In genomic region chr17:48266610-48267304, GRCm38 (mm10) we compare ENCODE assay signal across 30 mouse cellular contexts. TPM values are rescaled to one million over a fixed set of nuclear protein-coding genes. Genes with fewer than 3 reads are reported as not detected.
DNase-seq lines count a peak whose midpoint lies in the region; ATAC-seq and TF ChIP-seq lines count a peak whose summit lies in the region.
"Had no signal": no experiment of that assay in that cellular context is flagged by ENCODE, and none has a peak within 500 bp of the region (broad histone marks: within the 10 kb centered on the region; RNA-seq: fewer than 3 reads in every experiment).

No protein-coding gene starts in this region.

- no peak overlapping the region for H3K9ac ChIP-seq in forebrain, embryonic 11.5 days (ENCODE audit: low read length)
- no peak overlapping the region for H3K9ac ChIP-seq in forebrain, embryonic 13.5 days
- H3K9ac ChIP-seq in liver, embryonic 13.5 days = no peak overlapping the region
- H3K9ac ChIP-seq in liver, postnatal 0 days (replicated peaks) = no peak overlapping the region
- H3K9ac ChIP-seq in intestine, embryonic 16.5 days (ENCODE audit: low read depth, low read length) = no peak overlapping the region
- H3K9ac ChIP-seq: heart, embryonic 12.5 days; hindbrain, embryonic 15.5 days; limb, embryonic 13.5 days; liver, embryonic 14.5 days; lung, embryonic 14.5 days; midbrain, embryonic 15.5 days; neural tube, embryonic 13.5 days had no signal

- 34% methylated on average over 2 of the region's 2 CpGs for WGBS in forebrain, embryonic 11.5 days
- 36% methylated on average over 2 of the region's 2 CpGs for WGBS in forebrain, embryonic 13.5 days
- 41% methylated on average over 2 of the region's 2 CpGs for WGBS in liver, embryonic 13.5 days (ENCODE audit: insufficient replicate concordance)
- WGBS in liver, postnatal 0 days (ENCODE audit: insufficient replicate concordance) = 55% methylated on average over 2 of the region's 2 CpGs
- WGBS in intestine, embryonic 16.5 days = 14% methylated on average over 2 of the region's 2 CpGs

- no peak for TF ChIP-seq CTCF in liver, postnatal 0 days (IDR thresholded peaks at IDR 0.05; ENCODE audit: low read depth)

- DNase-seq in forebrain, embryonic 11.5 days (ENCODE audit: low spot score) = no peak
- no peak for DNase-seq in liver, embryonic 13.5 days
- DNase-seq in liver, postnatal 0 days = no peak
- DNase-seq in right cerebral cortex, postnatal 4 days = no peak
- no peak for DNase-seq in B cell, adult 2 months
- DNase-seq: adrenal gland, postnatal 25 days; cerebellum, adult 11-12 months; cerebellum, adult 9-11 months; gastrocnemius, adult 2 months; heart, adult 2 months; heart, postnatal 4 days; kidney, postnatal 25 days; lung, embryonic 14.5 days; lung, postnatal 14 days; thymus, postnatal 4 days had no signal

- H3K4me2 ChIP-seq in forebrain, embryonic 11.5 days (ENCODE audit: low read depth, low read length, severe bottlenecking) = no peak overlapping the region
- no peak overlapping the region for H3K4me2 ChIP-seq in forebrain, embryonic 13.5 days
- no peak overlapping the region for H3K4me2 ChIP-seq in liver, embryonic 13.5 days
- H3K4me2 ChIP-seq in liver, postnatal 0 days (ENCODE audit: low read depth, low read length) = no peak overlapping the region
- H3K4me2 ChIP-seq in intestine, embryonic 16.5 days (ENCODE audit: low read depth, low read length) = no peak overlapping the region
- H3K4me2 ChIP-seq: heart, embryonic 12.5 days; hindbrain, embryonic 15.5 days; limb, embryonic 13.5 days; lung, embryonic 14.5 days; midbrain, embryonic 15.5 days; neural tube, embryonic 13.5 days had no signal

- H3K9me3 ChIP-seq in forebrain, embryonic 11.5 days (ENCODE audit: control insufficient read depth, low read length) = no peaks in the 10 kb centered on the region
- no peaks in the 10 kb centered on the region for H3K9me3 ChIP-seq in forebrain, embryonic 13.5 days (replicated peaks)
- no peaks in the 10 kb centered on the region for H3K9me3 ChIP-seq in liver, embryonic 13.5 days (replicated peaks)
- no peaks in the 10 kb centered on the region for H3K9me3 ChIP-seq in liver, postnatal 0 days (ENCODE audit: low read length)
- H3K9me3 ChIP-seq in intestine, embryonic 16.5 days (ENCODE audit: control insufficient read depth, low read length) = no peaks in the 10 kb centered on the region
- H3K9me3 ChIP-seq: heart, embryonic 12.5 days; hindbrain, embryonic 15.5 days; limb, embryonic 13.5 days; midbrain, embryonic 15.5 days; neural tube, embryonic 13.5 days had no signal

- 0 out of 2 replicates have a peak, but pooled peaks cover 3% of the 10 kb centered on the region for H3K4me1 ChIP-seq in forebrain, embryonic 11.5 days (replicated peaks; ENCODE audit: control insufficient read depth, insufficient read depth, low read length)
- peaks cover 17% of the 10 kb centered on the region for H3K4me1 ChIP-seq in forebrain, embryonic 13.5 days
- peaks cover 78% of the 10 kb centered on the region for H3K4me1 ChIP-seq in liver, embryonic 13.5 days (replicated peaks)
- H3K4me1 ChIP-seq in liver, postnatal 0 days (ENCODE audit: insufficient read depth) = peaks cover 22% of the 10 kb centered on the region; the same call in 1 of the 2 replicates
- H3K4me1 ChIP-seq in intestine, embryonic 16.5 days (ENCODE audit: control insufficient read depth, insufficient read depth, low read length) = peaks cover 13% of the 10 kb centered on the region
- H3K4me1 ChIP-seq: heart, embryonic 12.5 days; hindbrain, embryonic 15.5 days; midbrain, embryonic 15.5 days had no signal

- no peak for ATAC-seq in forebrain, embryonic 11.5 days (replicated peaks; ENCODE audit: low FRiP score)
- no peak for ATAC-seq in forebrain, embryonic 13.5 days
- ATAC-seq in liver, embryonic 13.5 days (ENCODE audit: low read depth) = no peak
- ATAC-seq in liver, postnatal 0 days = no peak
- peak; percentile 62 for ATAC-seq in intestine, embryonic 16.5 days
- ATAC-seq: inflammation-experienced regulatory T-cells, adult 6 months; midbrain, embryonic 15.5 days had no signal

- no peaks in the 10 kb centered on the region; the same call in 1 of the 2 replicates for H3K27me3 ChIP-seq in forebrain, embryonic 11.5 days (ENCODE audit: control insufficient read depth, insufficient read depth, low read length)
- H3K27me3 ChIP-seq in forebrain, embryonic 13.5 days = no peaks in the 10 kb centered on the region
- H3K27me3 ChIP-seq in liver, embryonic 13.5 days = no peaks in the 10 kb centered on the region
- H3K27me3 ChIP-seq in liver, postnatal 0 days (ENCODE audit: insufficient read depth, low read length) = no peaks in the 10 kb centered on the region
- no peaks in the 10 kb centered on the region for H3K27me3 ChIP-seq in intestine, embryonic 16.5 days (replicated peaks; ENCODE audit: control insufficient read depth, insufficient read depth, low read length)
- H3K27me3 ChIP-seq: heart, embryonic 12.5 days; hindbrain, embryonic 15.5 days; limb, embryonic 13.5 days; midbrain, embryonic 15.5 days; neural tube, embryonic 13.5 days had no signal

- H3K4me3 ChIP-seq in forebrain, embryonic 11.5 days (ENCODE audit: low read depth, low read length) = no peak overlapping the region
- no peak overlapping the region for H3K4me3 ChIP-seq in forebrain, embryonic 13.5 days
- H3K4me3 ChIP-seq in liver, embryonic 13.5 days (replicated peaks) = no peak overlapping the region
- H3K4me3 ChIP-seq in liver, postnatal 0 days (ENCODE audit: low read depth, low read length) = no peak overlapping the region
- no peak overlapping the region for H3K4me3 ChIP-seq in intestine, embryonic 16.5 days (ENCODE audit: low read length)
- H3K4me3 ChIP-seq: gastrocnemius, adult 2 months; heart, adult 2 months; heart, embryonic 12.5 days; hindbrain, embryonic 15.5 days; limb, embryonic 13.5 days; midbrain, embryonic 15.5 days; myocyte; neural tube, embryonic 13.5 days had no signal

- no peaks in the 10 kb centered on the region for H3K36me3 ChIP-seq in forebrain, embryonic 11.5 days (ENCODE audit: control insufficient read depth, insufficient read depth, low read length)
- H3K36me3 ChIP-seq in forebrain, embryonic 13.5 days (ENCODE audit: poor library complexity, severe bottlenecking) = no peaks in the 10 kb centered on the region
- H3K36me3 ChIP-seq in liver, embryonic 13.5 days = no peaks in the 10 kb centered on the region
- no peaks in the 10 kb centered on the region for H3K36me3 ChIP-seq in liver, postnatal 0 days (replicated peaks; ENCODE audit: insufficient read depth, low read length)
- H3K36me3 ChIP-seq in intestine, embryonic 16.5 days (ENCODE audit: control insufficient read depth, insufficient read depth, low read length) = no peaks in the 10 kb centered on the region
- H3K36me3 ChIP-seq: heart, embryonic 12.5 days; hindbrain, embryonic 15.5 days; limb, embryonic 13.5 days; midbrain, embryonic 15.5 days; neural tube, embryonic 13.5 days had no signal

- no peak for TF ChIP-seq EP300 in liver, postnatal 0 days (IDR thresholded peaks at IDR 0.05; ENCODE audit: low read depth)

- peak overlapping the region; percentile 68 for H3K27ac ChIP-seq in forebrain, embryonic 11.5 days (ENCODE audit: low read depth, low read length)
- no peak overlapping the region for H3K27ac ChIP-seq in forebrain, embryonic 13.5 days
- peak overlapping the region; percentile 35; the same call in 1 of the 2 replicates for H3K27ac ChIP-seq in liver, embryonic 13.5 days
- no peak overlapping the region for H3K27ac ChIP-seq in liver, postnatal 0 days (ENCODE audit: low read depth)
- peak overlapping the region; percentile 65 for H3K27ac ChIP-seq in intestine, embryonic 16.5 days (ENCODE audit: low read length)
- H3K27ac ChIP-seq: gastrocnemius, adult 2 months; heart, adult 2 months; hindbrain, embryonic 15.5 days; limb, embryonic 13.5 days; liver, embryonic 14.5 days; midbrain, embryonic 15.5 days; neural tube, embryonic 13.5 days had no signal

RNA-seq across cellular contexts. Expression of gene Treml4, which starts 2.7 kb away (rescaled TPM):
- not detected in 2 replicates for polyA plus RNA-seq in forebrain, embryonic 11.5 days (2014; fragmentation: Nextera tagmentation; extraction: Ambion mirVana)
- polyA plus RNA-seq in forebrain, embryonic 13.5 days (2015; fragmentation: Nextera tagmentation; extraction: Ambion mirVana) = 0.18 TPM in 1 of 2 replicates, not detected in the other
- polyA plus RNA-seq in liver, embryonic 13.5 days (2015; fragmentation: Nextera tagmentation; extraction: Ambion mirVana) = 3.5 and 3.6 TPM in 2 replicates
- polyA plus RNA-seq in liver, postnatal 0 days (2015; fragmentation: Nextera tagmentation; extraction: Ambion mirVana) = 7.9 and 9.2 TPM in 2 replicates
- 4.0 and 5.8 TPM in 2 replicates for polyA plus RNA-seq in intestine, embryonic 16.5 days (2015; fragmentation: Nextera tagmentation; extraction: Ambion mirVana)
- polyA plus RNA-seq: midbrain, embryonic 15.5 days; myocyte had no signal

RNA-seq across cellular contexts. Expression of gene Trem3, which starts 19.2 kb away (rescaled TPM):
- not detected in 2 replicates for polyA plus RNA-seq in forebrain, embryonic 11.5 days (2014; fragmentation: Nextera tagmentation; extraction: Ambion mirVana)
- polyA plus RNA-seq in forebrain, embryonic 13.5 days (2015; fragmentation: Nextera tagmentation; extraction: Ambion mirVana) = not detected in 2 replicates
- 2.1 and 2.2 TPM in 2 replicates for polyA plus RNA-seq in liver, embryonic 13.5 days (2015; fragmentation: Nextera tagmentation; extraction: Ambion mirVana)
- 12.2 and 14.3 TPM in 2 replicates for polyA plus RNA-seq in liver, postnatal 0 days (2015; fragmentation: Nextera tagmentation; extraction: Ambion mirVana)
- polyA plus RNA-seq in intestine, embryonic 16.5 days (2015; fragmentation: Nextera tagmentation; extraction: Ambion mirVana) = 0.37 and 0.57 TPM in 2 replicates
- polyA plus RNA-seq: heart, adult 2 months; heart, embryonic 12.5 days; hindbrain, embryonic 15.5 days; inflammation-experienced regulatory T-cells, adult 6 months; kidney, embryonic 14.5 days; midbrain, embryonic 15.5 days; stomach, embryonic 14.5 days; testis, adult 2 months had no signal

RNA-seq across cellular contexts. Expression of gene Treml2, which starts 32.5 kb away (rescaled TPM):
- 0.20 and 0.51 TPM in 2 replicates for polyA plus RNA-seq in forebrain, embryonic 11.5 days (2014; fragmentation: Nextera tagmentation; extraction: Ambion mirVana)
- polyA plus RNA-seq in forebrain, embryonic 13.5 days (2015; fragmentation: Nextera tagmentation; extraction: Ambion mirVana) = 0.12 TPM in 1 of 2 replicates, not detected in the other
- 4.4 and 5.5 TPM in 2 replicates for polyA plus RNA-seq in liver, embryonic 13.5 days (2015; fragmentation: Nextera tagmentation; extraction: Ambion mirVana)
- polyA plus RNA-seq in liver, postnatal 0 days (2015; fragmentation: Nextera tagmentation; extraction: Ambion mirVana) = 2.0 and 2.7 TPM in 2 replicates
- 0.27 and 0.37 TPM in 2 replicates for polyA plus RNA-seq in intestine, embryonic 16.5 days (2015; fragmentation: Nextera tagmentation; extraction: Ambion mirVana)
- polyA plus RNA-seq: heart, postnatal 0 days; kidney, embryonic 14.5 days; midbrain, embryonic 15.5 days; myocyte; neural tube, embryonic 13.5 days; testis, adult 2 months had no signal

RNA-seq across cellular contexts. Expression of gene Trem1, which starts 34.2 kb away (rescaled TPM):
- 0.12 TPM in 1 of 2 replicates, not detected in the other for polyA plus RNA-seq in forebrain, embryonic 11.5 days (2014; fragmentation: Nextera tagmentation; extraction: Ambion mirVana)
- polyA plus RNA-seq in forebrain, embryonic 13.5 days (2015; fragmentation: Nextera tagmentation; extraction: Ambion mirVana) = 0.05 TPM in 1 of 2 replicates, not detected in the other
- polyA plus RNA-seq in liver, embryonic 13.5 days (2015; fragmentation: Nextera tagmentation; extraction: Ambion mirVana) = 0.63 and 0.71 TPM in 2 replicates
- 1.6 and 2.1 TPM in 2 replicates for polyA plus RNA-seq in liver, postnatal 0 days (2015; fragmentation: Nextera tagmentation; extraction: Ambion mirVana)
- 0.56 and 0.72 TPM in 2 replicates for polyA plus RNA-seq in intestine, embryonic 16.5 days (2015; fragmentation: Nextera tagmentation; extraction: Ambion mirVana)
- polyA plus RNA-seq: frontal cortex, adult 2 months; hindbrain, embryonic 15.5 days; inflammation-experienced regulatory T-cells, adult 6 months; kidney, embryonic 14.5 days; lung, embryonic 14.5 days; midbrain, embryonic 15.5 days; myocyte; stomach, embryonic 14.5 days had no signal

RNA-seq across cellular contexts. Expression of gene B430306N03Rik, which starts 49.2 kb away (rescaled TPM):
- polyA plus RNA-seq in forebrain, embryonic 11.5 days (2014; fragmentation: Nextera tagmentation; extraction: Ambion mirVana) = 0.25 TPM in 1 of 2 replicates, not detected in the other
- polyA plus RNA-seq in forebrain, embryonic 13.5 days (2015; fragmentation: Nextera tagmentation; extraction: Ambion mirVana) = 0.04 TPM in 1 of 2 replicates, not detected in the other
- polyA plus RNA-seq in liver, embryonic 13.5 days (2015; fragmentation: Nextera tagmentation; extraction: Ambion mirVana) = 1.2 and 1.8 TPM in 2 replicates
- polyA plus RNA-seq in liver, postnatal 0 days (2015; fragmentation: Nextera tagmentation; extraction: Ambion mirVana) = 4.7 and 5.1 TPM in 2 replicates
- polyA plus RNA-seq in intestine, embryonic 16.5 days (2015; fragmentation: Nextera tagmentation; extraction: Ambion mirVana) = 0.44 and 0.59 TPM in 2 replicates
- polyA plus RNA-seq: myocyte had no signal

Comparison
In these comparisons a context has a peak if more than half of its experiments do, and no peak if none do; other contexts are left out.
1. H3K27ac ChIP-seq: peak in forebrain, embryonic 11.5 days (single experiment), liver, embryonic 13.5 days (single experiment) and intestine, embryonic 16.5 days (single experiment); none in forebrain, embryonic 13.5 days (single experiment) and liver, postnatal 0 days (single experiment).